Mouse (Mus musculus) gastrocnemius, postnatal 25 days (tissue): ENCODE data around the gene Klra1. TPM values are rescaled to one million over a fixed set of nuclear protein-coding genes. Genes with fewer than 3 reads are reported as not detected.
"Not testable (repeated sequence)": the region's sequence is repeated elsewhere in the genome, so short reads cannot be mapped to it uniquely, and the experiment has no call there.

Experiments used
- DNase-seq: peaks from one replicate; pipeline ENCODE4 v3.0.0; 2022
- long read RNA-seq, 2 experiments: library from polyadenylated mRNA; stranded (forward); transcript quantifications; one replicate each; pipeline ENCODE4 v2.0.0; 2021
- total RNA-seq, 2 experiments: library from RNA; stranded (reverse); gene quantifications; 1 replicate in 1 of 2; 2 replicates in 1 of 2; pipeline ENCODE4 v1.2.3; 2021

Gene Klra1
- total RNA-seq: not detected
- long read RNA-seq, experiment 1: 0 reads
- long read RNA-seq, experiment 2: 0 reads

DNA sequence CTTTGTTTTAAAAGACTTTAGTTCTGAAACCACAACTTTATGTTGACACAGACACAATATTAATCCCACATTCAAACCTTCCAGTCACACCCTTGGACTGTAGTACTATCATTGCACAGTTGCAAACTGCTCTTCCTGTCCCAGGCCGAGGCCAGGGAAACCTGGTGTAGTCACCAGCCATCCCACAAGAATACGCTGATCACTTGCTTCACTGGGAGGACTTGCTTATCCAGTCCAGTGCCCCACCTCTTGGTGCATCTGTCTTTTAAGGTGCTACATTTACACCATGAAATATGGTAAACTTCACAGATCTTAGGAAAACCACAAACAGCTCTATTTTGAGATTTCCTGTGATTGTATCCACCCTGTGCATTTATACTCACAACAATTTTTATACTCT lies at the start of gene Klra1:
Gene Klra1, minus strand, starts transcription at position 125 of the 400 bp plus-strand sequence.
- DNase-seq: no peak

DNA sequence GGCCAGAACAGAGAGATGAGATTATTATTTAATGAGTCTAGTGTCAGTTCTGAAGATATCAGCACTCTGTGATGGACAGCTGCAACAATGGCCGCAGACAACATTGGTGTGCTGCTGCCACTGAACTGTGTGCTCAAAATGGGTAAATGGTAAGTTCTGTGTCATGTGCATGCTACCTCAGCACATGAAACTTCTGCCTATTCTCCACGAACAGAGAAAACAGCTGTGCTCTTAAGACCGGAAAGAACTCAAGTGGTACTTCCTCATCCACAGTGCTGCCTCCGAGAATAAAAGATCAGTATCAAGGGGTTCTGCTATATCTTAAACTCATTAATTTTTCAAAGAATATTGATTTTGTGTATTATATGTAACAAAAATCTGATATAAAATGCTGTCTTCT lies 42.8 kb upstream of the Klra1 start:
- no peak for DNase-seq

DNA sequence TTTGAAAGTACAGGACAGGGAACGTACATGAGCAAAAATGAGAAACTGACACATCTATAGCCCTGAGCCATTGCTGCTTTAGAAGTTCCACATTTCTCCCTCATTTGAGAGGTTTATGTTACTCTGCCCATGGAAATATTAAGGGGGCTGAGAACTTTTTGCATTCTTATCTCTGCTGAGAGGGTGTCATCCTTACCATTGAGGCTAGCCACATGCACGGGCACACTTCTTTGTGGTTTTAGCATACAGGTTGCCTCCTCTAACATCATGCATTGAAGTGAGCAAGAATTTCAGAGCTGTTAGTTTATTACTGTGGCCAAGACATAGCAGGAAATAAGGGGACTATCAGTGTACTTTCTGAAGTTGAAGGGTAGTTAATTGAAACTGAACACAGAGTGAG lies 32.5 kb upstream of the Klra1 start:
- no peak for DNase-seq

DNA sequence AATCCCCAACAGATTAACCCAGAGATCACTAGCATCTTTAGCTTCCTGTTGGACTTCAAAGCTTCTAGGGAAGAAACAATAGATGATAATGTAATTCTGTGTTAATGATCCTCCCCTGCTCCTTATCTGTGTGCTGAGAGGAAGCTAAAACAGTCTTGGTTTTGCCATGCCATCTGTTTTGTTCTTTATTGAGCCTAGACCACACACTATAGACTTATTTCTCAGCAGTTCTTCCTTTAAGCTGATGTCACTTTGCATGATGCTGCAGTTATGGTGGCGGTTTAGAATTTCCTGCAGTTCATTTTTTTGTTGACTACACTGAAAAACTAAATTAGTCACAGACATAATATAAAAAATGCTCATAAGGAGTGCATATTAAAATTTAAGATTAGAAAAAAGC lies 18.2 kb upstream of the Klra1 start:
- DNase-seq: no peak

DNA sequence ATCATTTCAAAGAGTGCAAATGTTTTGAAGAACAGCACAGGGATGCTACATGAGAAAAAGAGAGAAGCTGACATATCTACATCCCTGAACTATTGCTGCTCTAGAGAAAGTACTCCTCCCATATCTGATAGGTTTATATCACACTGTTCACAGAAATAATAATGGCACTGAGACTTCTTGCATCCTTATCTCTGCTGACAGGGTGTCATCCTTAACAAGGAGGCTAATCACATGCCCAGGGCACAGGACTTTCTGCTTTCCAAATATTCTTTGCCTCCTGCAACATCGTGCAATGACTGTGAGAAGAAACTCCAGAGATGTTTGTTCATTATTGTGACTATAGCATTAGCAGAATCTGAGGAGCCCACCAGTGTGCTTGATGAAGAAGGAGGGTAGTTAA lies 871 bp downstream of the Klra1 start:
- DNase-seq: no peak

DNA sequence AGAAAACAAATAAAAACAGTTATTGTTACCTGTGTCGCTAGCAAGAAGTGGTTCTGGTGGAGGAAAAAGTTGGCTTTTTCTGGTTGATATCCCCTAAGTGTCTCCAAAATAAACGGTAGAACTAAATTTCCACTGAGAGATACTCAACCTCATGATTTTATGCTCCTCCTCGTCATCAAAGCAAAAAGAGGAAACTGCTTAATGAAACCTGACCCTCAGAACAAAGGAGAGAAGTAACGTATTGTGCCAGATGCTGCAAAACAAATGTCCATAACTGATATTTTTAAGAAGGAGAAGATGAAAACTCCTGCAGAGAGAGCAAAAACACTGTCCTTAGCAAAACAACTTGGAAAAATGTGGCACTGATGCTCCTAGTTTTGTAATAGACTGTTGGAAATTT lies 4.3 kb downstream of the Klra1 start:
- DNase-seq: no peak

DNA sequence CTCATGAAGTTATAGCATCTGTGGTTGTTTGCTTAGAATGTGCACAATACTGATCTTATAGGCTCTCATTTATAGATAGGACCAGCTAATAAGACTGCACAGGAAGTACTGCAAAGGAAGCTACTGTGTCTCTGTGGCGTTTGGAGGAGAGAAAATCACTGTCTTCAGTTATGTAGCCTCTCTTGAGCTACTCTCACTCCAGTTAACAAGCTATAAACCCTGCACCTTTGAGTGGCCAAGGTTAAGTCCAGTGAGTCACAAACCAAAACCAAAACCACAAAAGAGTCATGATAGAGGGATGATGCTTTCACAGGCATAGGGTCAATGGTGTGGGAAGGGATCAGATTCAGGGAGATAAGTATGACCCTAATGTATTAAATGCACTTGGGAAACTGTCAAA lies 41.3 kb downstream of the Klra1 start:
- not testable (repeated sequence) for DNase-seq

DNA sequence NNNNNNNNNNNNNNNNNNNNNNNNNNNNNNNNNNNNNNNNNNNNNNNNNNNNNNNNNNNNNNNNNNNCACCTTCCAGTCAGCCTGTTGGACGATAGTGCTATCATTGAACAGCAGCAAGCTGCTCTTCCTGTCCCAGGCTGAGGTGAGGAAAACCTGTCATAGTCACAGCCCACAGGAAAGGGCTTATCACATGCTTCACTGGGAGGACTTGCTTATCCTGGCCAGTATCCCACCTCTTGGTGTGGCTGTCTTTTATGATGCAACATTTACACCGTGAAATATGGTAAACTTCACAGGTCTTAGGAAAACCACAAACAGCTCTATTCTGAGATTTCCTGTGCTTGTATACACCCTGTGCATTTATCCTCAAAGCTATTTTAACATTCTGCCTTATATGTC lies 44.7 kb downstream of the Klra1 start:
- not testable (repeated sequence) for DNase-seq

DNA sequence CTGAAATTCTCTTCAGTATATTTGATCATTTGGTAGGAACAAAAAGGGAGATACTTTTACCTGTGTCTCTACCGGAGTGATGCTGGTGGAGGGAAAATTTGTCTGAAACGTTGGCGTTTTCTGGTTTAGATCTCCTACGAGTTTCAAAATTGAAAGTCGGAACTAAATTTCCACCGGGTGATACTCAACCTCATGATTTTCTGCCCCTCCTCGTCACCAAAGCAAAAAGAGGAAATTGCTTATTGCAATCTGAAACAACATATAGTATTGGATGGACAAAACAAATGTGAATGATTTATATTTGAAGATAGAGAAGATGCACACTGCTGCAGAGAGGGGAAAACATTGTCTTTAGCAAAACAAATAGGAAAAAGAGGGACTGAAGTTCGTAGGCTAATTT lies 49.3 kb downstream of the Klra1 start, which contains the start of gene Klra3:
Gene Klra3, minus strand, starts transcription at position 164 of the 400 bp plus-strand sequence.
- no peak for DNase-seq

Other genes starting within 250 kb of the Klra1 start
- not detected for gene Klra9, start 193.8 kb downstream of the Klra1 start, total RNA-seq
- not detected for gene Klra7, start 153.6 kb downstream of the Klra1 start, total RNA-seq
- not detected for gene Klra10, start 104.9 kb downstream of the Klra1 start, total RNA-seq
- not detected for gene Klra3, start 49.3 kb downstream of the Klra1 start, total RNA-seq